Mouse (Mus musculus) hindbrain, embryonic 12.5 days (tissue): Measurements from ENCODE around the gene Gm14443. TPM values are rescaled to one million over a fixed set of nuclear protein-coding genes. Genes with fewer than 3 reads are reported as not detected.
"Not testable (repeated sequence)": the region's sequence is repeated elsewhere in the genome, so short reads cannot be mapped to it uniquely, and the experiment has no call there.

Experiments
- ATAC-seq: fragments of 200-750 bp; cut with Nextera tagmentation; 2 replicates; pipeline ENCODE4 v1.8.0; 2017; ENCODE audit warnings: moderate TSS enrichment; ENCODE audit not compliant: low FRiP score
- H3K27ac ChIP-seq: fragments of 300-500 bp; sonication (generic); 2 replicates; pipeline ENCODE4 v1.5.1; 2016; ENCODE audit warnings: mild to moderate bottlenecking
- H3K27me3 ChIP-seq: fragments of 300-500 bp; sonication (generic); 2 replicates; pipeline ENCODE4 v1.6.1; 2016; ENCODE audit warnings: mild to moderate bottlenecking
- H3K36me3 ChIP-seq: fragments of 300-500 bp; sonication (generic); 2 replicates; pipeline ENCODE4 v1.6.1; 2016; ENCODE audit warnings: mild to moderate bottlenecking
- H3K4me1 ChIP-seq: fragments of 300-500 bp; sonication (generic); 2 replicates; pipeline ENCODE4 v1.6.1; 2016
- H3K4me2 ChIP-seq: fragments of 300-500 bp; sonication (generic); replicated peaks from 2 replicates; pipeline ENCODE4 v1.6.1; 2016; ENCODE audit warnings: mild to moderate bottlenecking
- H3K4me3 ChIP-seq: fragments of 300-500 bp; sonication (generic); 2 replicates; pipeline ENCODE4 v1.5.1; 2016; ENCODE audit warnings: mild to moderate bottlenecking
- H3K9ac ChIP-seq: fragments of 300-500 bp; sonication (generic); 2 replicates; pipeline ENCODE4 v1.6.1; 2016; ENCODE audit warnings: mild to moderate bottlenecking, moderate library complexity
- H3K9me3 ChIP-seq: fragments of 300-500 bp; sonication (generic); replicated peaks from 2 replicates; pipeline ENCODE4 v1.6.1; 2016; ENCODE audit warnings: mild to moderate bottlenecking
- WGBS: fragments of 180-500 bp; shearing (Covaris S2); methylation state at CpG from one replicate; pipeline ENCODE4 v1.1.7; 2016; 5-methylcytosine and 5-hydroxymethylcytosine counted together
- polyA plus RNA-seq: library from polyadenylated mRNA; unstranded; fragments of >200 nt; fragmentation: Nextera tagmentation; extraction: Ambion mirVana; gene quantifications from 2 replicates; pipeline ENCODE4 v1.2.1, GENCODE M21; 2016

Gene Gm14443
- 0.87 and 1.1 TPM in 2 replicates for polyA plus RNA-seq

DNA sequence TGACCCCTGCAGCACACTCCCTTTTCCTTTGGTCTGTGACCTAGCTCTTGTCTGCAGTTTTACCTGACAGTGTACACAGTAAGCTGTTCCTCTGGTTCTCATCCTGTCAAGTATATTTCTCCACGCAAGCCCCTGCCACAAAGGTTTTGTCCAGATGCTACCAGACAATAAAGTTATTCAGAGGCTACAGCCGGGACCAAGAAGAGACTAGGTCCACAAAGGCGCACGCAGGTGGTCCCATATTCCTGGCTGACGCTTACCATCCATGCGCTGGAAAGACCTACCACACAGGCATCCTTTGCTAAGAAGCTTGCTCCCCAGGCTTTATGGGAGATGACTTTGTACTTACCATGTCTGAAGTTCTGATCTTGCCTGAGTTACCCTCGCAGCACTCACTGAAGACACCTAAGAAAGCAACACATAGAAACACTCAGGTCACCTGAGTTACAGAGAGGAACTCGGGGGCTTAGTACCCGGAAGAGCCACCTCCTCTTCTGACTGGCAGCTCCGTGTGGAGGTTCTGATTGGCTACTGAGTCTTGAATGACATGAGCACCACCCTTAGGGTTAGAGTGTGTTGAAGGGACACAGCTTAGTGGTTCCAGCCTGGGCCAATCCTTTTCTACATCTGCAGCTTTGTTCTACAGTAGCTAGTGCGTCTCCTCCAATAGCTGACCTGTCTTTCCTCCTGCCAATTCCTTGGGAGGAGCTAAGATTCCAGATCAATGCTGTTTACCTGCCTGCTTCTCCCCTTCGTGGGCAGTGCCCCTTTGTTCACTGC, at the start of gene Gm14443:
Gene Gm14443 (minus strand): TSS at position 471 of the 780 bp plus-strand sequence.
- 81% methylated on average over 12 of the region's 12 CpGs for WGBS
- not testable (repeated sequence) for H3K27ac ChIP-seq

DNA sequence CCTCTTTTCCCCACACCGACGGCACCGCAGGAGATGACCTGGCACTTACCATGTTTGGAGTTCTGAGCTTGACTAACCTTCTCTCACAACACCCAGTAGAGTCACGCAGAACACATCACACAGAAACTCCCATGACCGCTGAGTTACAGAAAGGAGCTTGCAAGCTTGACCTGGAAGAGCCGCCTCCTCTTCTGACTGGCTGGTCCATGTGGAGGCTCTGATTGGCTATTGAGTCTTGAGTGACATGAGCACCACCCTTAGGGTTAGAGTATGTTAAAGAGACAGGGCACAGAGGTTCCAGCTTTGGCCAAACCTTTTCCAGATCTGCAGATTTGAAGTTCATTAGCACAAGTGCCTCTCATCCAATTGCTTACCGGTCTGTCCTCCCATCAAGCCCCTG, 31.1 kb upstream of the Gm14443 start, which contains the start of gene Gm14391:
Gene Gm14391 (minus strand): TSS at position 186 of the 400 bp plus-strand sequence.
- not testable (repeated sequence) for H3K4me1 ChIP-seq, H3K9ac ChIP-seq, H3K27me3 ChIP-seq, H3K27ac ChIP-seq, H3K4me2 ChIP-seq, H3K36me3 ChIP-seq, H3K9me3 ChIP-seq, H3K4me3 ChIP-seq, ATAC-seq
- no CpG with 5 or more reads among the region's 7 CpGs for WGBS

More for the DNA sequence above, at the start of gene Gm14443:
- H3K9ac ChIP-seq, H3K4me3 ChIP-seq, H3K4me2 ChIP-seq, H3K36me3 ChIP-seq, H3K9me3 ChIP-seq, H3K27me3 ChIP-seq, ATAC-seq, H3K4me1 ChIP-seq: not testable (repeated sequence)

DNA sequence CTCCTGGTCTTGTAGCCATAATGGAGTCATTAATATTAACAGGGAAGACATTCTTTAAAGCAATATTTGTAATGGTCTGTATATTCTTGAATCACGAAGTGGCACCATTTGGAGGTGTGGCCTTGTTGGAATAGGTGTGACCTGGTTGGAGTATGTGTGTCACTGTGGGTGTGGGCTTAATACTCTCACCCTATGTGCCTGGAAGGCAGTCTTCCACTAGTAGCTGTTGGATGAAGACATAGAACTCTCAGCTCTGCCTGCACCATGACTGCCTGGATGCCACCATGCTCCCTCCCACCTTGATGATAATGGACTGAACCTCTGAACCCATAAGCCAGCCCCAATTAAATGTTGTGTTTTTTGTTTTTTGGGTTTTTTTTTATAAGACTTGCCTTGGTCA, 3.3 kb upstream of the Gm14443 start:
- not testable (repeated sequence) for H3K9ac ChIP-seq, H3K27me3 ChIP-seq, H3K27ac ChIP-seq, H3K4me3 ChIP-seq, H3K36me3 ChIP-seq, H3K4me1 ChIP-seq, H3K4me2 ChIP-seq, ATAC-seq, H3K9me3 ChIP-seq
- 68% methylated on average over 1 of the region's 1 CpGs for WGBS

DNA sequence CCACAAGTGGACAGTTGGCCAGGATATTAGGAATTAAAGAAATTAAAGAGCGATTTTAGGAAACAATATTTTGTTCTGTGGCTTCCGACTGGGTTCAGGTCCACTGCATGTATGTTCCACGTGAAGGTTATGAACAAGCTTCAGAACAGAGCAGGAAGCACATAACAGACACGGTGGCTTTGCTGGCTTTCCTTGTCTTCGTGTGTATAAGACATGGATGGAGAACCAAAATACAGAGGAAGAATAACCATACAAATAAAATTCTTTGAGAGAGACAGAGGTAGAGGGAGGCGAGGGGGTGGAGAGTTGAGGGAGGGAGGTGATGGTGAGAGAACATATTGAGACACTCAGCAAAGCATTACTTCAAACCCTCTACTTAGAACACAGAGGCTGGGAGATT, 641 bp upstream of the Gm14443 start:
- no peak overlapping the region for H3K4me3 ChIP-seq
- H3K9me3 ChIP-seq = no peaks in the 10 kb centered on the region
- H3K4me2 ChIP-seq = no peak overlapping the region
- no peaks in the 10 kb centered on the region for H3K4me1 ChIP-seq
- no peaks in the 10 kb centered on the region for H3K27me3 ChIP-seq
- no peak overlapping the region for H3K27ac ChIP-seq
- WGBS = 83% methylated on average over 6 of the region's 6 CpGs
- no peak overlapping the region for H3K9ac ChIP-seq
- no peak for ATAC-seq
- H3K36me3 ChIP-seq = no peaks in the 10 kb centered on the region

DNA sequence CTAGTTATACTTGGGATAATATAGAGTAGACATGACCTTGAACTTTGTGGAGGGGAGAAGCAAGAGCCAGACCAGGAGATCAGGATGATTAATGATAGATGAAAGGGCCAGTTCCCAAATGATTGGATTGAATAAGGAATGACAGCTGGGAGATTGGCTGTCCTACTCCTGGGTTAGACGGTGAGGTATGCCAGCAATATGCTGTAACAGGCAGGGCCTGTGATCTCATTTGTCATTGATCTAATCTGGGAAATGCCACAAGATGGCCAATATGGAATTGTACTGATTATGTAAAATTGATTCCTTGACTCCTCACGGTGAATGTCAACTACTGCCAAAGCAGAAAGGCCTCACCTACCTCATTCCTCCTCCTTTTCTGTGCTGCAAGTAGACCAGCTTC, 1.6 kb downstream of the Gm14443 start:
- not testable (repeated sequence) for ATAC-seq, H3K27me3 ChIP-seq, H3K27ac ChIP-seq, H3K4me1 ChIP-seq, H3K9me3 ChIP-seq, H3K4me2 ChIP-seq, H3K4me3 ChIP-seq, H3K9ac ChIP-seq, H3K36me3 ChIP-seq
- WGBS = 89% methylated on average over 2 of the region's 2 CpGs

DNA sequence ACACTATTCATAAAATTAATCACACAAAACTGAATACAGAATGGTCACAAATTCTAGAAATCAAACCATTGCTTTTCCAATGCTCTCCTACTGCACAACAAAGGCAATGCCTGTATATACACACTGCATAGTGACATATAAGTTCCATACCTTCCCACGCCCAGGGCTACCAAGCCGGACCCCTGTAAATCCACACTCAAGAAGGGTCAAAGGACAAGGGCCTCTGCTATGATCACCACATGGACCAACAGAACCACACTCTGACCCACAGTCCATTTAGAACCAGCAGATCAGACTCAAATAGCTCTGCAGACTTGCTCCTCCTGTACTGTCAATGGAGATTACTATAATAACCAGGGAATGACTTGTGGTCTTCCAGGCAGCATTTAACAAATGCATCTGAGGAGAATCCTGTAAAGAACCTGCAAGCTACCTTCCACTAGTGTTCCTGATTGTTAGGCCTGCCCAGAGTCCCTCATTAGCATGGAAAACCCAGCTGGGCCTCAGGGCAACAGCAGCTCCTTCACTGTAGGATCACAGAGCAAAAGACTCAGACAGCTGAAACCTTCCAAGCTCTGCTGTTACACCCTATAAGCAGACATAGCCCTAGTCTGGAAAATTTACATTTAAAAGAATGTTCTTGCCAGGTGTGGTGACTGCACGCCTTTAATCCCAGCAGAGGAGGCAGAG, 2.6 kb downstream of the Gm14443 start:
- WGBS = 92% methylated on average over 3 of the region's 3 CpGs
- not testable (repeated sequence) for ATAC-seq, H3K4me3 ChIP-seq, H3K27me3 ChIP-seq, H3K9me3 ChIP-seq, H3K4me1 ChIP-seq, H3K9ac ChIP-seq, H3K4me2 ChIP-seq, H3K27ac ChIP-seq, H3K36me3 ChIP-seq

DNA sequence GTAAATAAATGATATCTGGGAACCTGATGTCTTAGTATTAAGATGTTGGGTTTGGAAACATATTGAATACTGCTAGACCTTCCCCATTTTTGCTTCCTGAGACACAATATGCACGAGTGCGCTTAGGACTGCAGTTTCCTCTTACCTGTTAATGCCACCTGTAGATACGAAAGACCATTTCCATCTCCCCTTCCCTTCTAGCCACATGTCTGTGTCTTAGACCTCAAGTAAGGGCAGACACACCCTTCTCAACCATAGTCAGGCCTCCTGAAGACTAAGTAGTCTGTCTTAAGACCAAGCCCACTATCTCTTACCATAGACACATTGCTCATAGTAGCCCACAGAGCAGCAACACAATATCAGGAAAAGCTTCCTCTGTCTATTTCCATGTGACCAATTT, 3.5 kb downstream of the Gm14443 start:
- Histone ChIP-seq H3K27me3 (no peaks in the 10 kb centered on the region), H3K4me1 (no peaks in the 10 kb centered on the region), H3K36me3 (no peaks in the 10 kb centered on the region), H3K4me2 (no peak overlapping the region), H3K27ac (no peak overlapping the region), H3K9me3 (0 out of 2 replicates have a peak, but pooled peaks cover 3% of the 10 kb centered on the region), H3K9ac (no peak overlapping the region), H3K4me3 (no peak overlapping the region)
- WGBS = 89% methylated on average over 3 of the region's 3 CpGs
- ATAC-seq = no peak

DNA sequence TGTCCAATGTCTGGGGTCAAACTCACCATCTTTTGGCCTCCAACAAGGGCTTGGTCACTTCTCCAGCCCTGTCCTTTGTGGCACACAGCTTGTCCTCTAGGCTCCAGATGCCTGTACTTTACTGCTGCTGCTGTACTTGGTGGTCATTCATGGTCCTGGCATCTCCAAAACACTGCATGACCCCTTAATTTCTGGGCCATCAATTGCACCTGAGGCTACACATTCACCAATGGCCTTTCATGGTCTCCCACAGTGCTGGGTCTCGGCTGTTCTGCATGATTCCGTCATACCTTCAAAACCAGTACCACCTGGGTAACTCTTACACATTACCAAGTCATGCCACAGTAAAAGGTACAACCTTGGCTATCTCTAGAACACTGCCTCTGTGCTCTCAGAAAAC, 8.8 kb downstream of the Gm14443 start:
- H3K9ac ChIP-seq, H3K27ac ChIP-seq, H3K36me3 ChIP-seq, H3K27me3 ChIP-seq, H3K4me3 ChIP-seq, H3K9me3 ChIP-seq, H3K4me1 ChIP-seq, H3K4me2 ChIP-seq, ATAC-seq: not testable (repeated sequence)
- WGBS = 85% methylated on average over 2 of the region's 2 CpGs

DNA sequence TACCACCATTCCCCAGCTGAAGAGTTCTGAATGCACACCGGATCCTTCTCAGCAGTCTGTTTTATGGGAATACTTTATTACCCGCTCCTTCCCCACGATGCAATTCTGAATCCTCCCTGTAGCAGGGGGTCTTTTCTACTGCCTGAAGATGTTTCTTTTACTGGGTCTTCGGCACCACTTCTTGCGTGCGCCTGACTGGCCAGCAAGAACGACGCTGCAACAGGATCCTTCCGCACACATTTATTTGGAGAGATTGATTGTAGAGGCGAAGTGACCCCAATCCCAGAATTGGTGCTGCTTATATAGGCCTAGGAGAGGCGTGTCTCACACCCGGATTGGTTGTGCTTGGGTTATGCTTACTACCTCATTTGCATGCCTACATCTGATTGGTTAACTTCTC, 10.6 kb downstream of the Gm14443 start:
- H3K27ac ChIP-seq, H3K27me3 ChIP-seq, H3K9ac ChIP-seq, H3K4me3 ChIP-seq, H3K4me2 ChIP-seq, H3K9me3 ChIP-seq, ATAC-seq, H3K4me1 ChIP-seq, H3K36me3 ChIP-seq: not testable (repeated sequence)
- 92% methylated on average over 12 of the region's 12 CpGs for WGBS

DNA sequence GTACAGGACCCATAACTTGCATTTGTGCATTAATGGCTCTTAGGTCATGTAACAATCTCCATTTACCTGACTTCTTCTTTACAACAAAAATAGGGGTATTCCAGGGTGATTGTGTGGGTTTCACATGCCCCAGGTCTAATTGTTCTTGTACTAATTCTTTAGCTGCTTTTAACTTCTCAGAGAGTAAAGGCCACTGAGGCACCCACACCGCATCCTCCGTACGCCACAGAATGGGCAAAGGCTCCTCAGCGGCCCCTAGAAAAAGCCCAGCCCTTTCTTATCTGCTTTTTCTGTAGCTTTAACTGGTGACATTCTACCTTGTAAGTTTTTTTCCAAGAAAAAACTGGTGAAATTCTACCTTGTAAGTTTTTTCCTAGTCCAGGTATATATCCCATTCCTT, 14.2 kb downstream of the Gm14443 start:
- not testable (repeated sequence) for H3K9ac ChIP-seq, H3K9me3 ChIP-seq, H3K4me2 ChIP-seq, H3K27ac ChIP-seq, H3K4me1 ChIP-seq, H3K27me3 ChIP-seq, ATAC-seq, H3K4me3 ChIP-seq, H3K36me3 ChIP-seq
- 91% methylated on average over 4 of the region's 4 CpGs for WGBS

DNA sequence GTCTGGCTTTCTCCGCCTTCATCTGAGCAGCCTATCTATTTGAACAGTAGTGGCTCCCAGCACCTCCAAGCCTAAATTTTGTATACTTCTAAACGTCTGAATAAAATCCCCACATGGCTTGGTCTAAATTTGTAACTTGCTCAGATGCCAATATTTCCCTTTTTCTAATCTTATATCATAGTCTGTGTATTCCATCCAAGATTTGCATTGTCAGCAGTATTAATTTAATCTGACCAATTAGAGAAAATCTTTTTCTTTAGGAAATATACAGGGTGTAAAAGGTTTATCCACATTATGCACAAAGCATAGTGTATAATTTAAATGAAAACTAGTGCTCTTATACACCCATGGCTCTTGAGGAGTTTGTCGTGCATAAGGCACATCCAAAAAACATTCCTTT, 17.0 kb downstream of the Gm14443 start:
- Histone ChIP-seq H3K36me3 (no peaks in the 10 kb centered on the region), H3K9me3 (peaks cover 7% of the 10 kb centered on the region; the same call in 1 of the 2 replicates), H3K9ac (no peak overlapping the region), H3K27ac (no peak overlapping the region), H3K4me2 (no peak overlapping the region), H3K4me3 (no peak overlapping the region), H3K27me3 (no peaks in the 10 kb centered on the region), H3K4me1 (no peaks in the 10 kb centered on the region)
- whole genome bisulfite sequencing = 84% methylated on average over 3 of the region's 3 CpGs
- no peak for ATAC-seq

DNA sequence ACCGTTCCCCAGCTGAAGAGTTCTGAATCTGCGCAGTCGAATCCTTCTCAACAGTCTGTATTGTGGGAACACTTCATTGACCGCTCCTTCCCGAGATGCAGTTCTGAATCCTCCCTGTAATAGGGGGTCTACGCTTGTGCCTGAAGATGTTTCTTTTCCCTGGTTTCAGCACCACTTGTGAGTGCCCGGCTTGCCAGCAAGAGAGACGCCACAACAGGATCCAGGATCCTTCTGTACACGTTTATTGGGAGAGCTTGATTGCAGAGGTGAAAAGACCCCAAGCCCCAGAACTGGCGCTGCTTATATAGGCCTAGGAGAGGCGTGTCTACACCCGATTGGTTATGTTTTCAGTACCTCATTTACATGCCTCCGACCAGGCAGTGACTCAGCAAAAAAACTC, 19.0 kb downstream of the Gm14443 start:
- Histone ChIP-seq H3K4me1 (no peaks in the 10 kb centered on the region), H3K27me3 (no peaks in the 10 kb centered on the region), H3K9me3 (peaks cover 7% of the 10 kb centered on the region; the same call in 1 of the 2 replicates), H3K4me3 (no peak overlapping the region), H3K36me3 (no peaks in the 10 kb centered on the region), H3K4me2 (no peak overlapping the region), H3K27ac (no peak overlapping the region), H3K9ac (no peak overlapping the region)
- WGBS = 94% methylated on average over 13 of the region's 13 CpGs
- ATAC-seq = no peak

DNA sequence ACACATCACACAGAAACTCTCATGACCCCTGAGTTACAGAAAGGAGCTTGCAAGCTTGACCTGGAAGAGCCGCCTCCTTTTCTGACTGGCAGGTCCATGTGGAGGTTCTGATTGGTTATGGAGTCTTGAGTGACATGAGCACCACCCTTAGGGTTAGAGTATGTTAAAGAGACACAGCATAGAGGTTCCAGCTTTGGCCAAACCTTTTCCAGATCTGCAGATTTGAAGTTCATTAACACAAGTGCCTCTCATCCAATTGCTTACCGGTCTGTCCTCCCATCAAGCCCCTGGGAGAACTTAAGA, 33.7 kb downstream of the Gm14443 start, which contains the start of gene Gm14399:
Gene Gm14399 (minus strand): TSS at position 20 of the 303 bp plus-strand sequence.
- not testable (repeated sequence) for H3K36me3 ChIP-seq, ATAC-seq, H3K27ac ChIP-seq, H3K27me3 ChIP-seq, H3K9ac ChIP-seq, H3K4me1 ChIP-seq, H3K9me3 ChIP-seq
- Histone ChIP-seq H3K4me2 (peak within 1 kb of the TSS; percentile 46), H3K4me3 (peak within 1 kb of the TSS; percentile 44)
- WGBS = 5% methylated on average over 1 of the region's 2 CpGs
